Mouse (Mus musculus): ENCODE measurements around the gene Gm26938. TPM values are rescaled to one million over a fixed set of nuclear protein-coding genes. Genes with fewer than 3 reads are reported as not detected.

The Gm26938 gene
- polyA plus RNA-seq, 1 experiment = not detected

DNA sequence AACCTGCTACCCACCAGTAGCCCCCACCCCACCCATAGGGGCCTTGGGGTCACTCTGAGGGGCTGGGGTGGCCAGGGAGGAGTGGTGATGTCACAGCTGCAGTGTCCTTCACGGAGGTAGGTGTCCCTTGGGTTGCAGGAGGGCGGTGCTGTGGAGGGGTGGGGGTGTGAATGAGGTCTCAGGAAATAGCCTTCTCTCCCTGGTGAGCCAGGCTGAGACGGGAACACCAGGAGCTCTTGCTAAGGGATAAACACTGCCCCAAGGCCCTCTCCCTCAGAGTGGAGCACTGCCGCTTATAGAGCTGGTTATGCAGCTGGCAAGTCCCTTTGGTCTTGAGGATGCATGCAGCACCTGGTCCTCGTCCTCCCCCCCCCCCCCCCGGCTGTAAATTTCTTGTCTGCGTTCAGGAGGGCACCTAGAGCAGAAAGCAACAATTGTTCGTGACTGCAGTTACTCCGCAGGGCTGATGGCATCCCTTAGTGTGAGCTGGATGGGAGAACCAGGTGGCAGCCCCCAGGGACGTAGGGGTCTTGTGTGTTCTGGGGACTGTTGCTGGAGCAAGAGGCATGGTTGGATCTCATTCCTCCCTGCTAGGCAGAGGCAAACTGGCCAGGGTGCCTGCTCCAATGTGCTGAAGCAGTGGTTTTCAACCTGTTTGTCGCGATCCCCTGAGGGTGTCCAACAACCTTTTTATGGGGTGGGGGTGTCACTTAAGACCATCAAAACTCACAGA is 27.9 kb downstream of the Gm26938 start:
- no peak overlapping the region for H3K4me3 ChIP-seq (ENCODE audit: control insufficient read depth, low read depth, low read length)
- no peaks in the 10 kb centered on the region for H3K27me3 ChIP-seq (ENCODE audit: control insufficient read depth, insufficient read depth, low read length)
- TF ChIP-seq CTCF (IDR thresholded peaks at IDR 0.05; ENCODE audit: control insufficient read depth, insufficient read depth, insufficient replicate concordance, low read depth, low read length) (no peak), POLR2A (IDR thresholded peaks at IDR 0.05; ENCODE audit: control insufficient read depth, low read depth, low read length) (no peak)
- peak overlapping the region; percentile 40 for H3K27ac ChIP-seq (ENCODE audit: control insufficient read depth, insufficient read depth, low read depth, low read length)
- peaks cover 11% of the 10 kb centered on the region for H3K4me1 ChIP-seq (ENCODE audit: control insufficient read depth, insufficient read depth, low read length)
- H3K36me3 ChIP-seq (ENCODE audit: control insufficient read depth, insufficient read depth, low read length) = no peaks in the 10 kb centered on the region

DNA sequence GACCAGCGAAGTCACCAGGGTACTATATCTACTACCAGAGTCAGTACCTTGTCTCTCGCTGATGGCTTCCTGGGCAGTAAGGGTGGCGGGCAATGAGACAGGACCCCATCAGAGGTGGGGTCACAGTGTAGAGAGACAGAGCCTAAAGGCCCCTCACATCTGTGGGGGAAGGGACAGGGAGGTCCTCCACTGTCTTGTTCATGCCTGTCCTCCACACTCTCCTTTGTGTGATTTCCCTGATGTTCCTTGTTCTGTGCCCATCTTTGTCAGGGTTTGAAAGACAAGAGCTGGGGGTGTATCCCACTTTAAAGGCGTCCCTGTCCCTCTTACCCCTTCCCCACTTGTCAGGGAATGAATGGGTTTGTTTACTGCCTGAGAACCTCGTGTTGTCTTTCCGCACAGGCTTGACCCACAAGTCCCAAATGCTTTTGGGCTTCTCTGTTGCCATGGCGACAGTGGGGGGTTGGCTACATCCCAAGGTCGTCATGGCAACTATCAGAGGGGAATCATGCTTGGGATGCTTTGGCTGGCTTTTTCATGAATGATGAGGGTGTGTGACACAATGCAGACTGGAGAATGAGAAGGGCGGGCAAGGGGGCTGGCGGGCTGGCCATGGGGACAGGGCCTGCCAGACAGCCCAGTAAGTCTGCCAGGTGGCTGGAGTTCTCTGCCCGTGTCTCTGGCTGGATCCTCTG is 28.6 kb downstream of the Gm26938 start:
- TF ChIP-seq POLR2A (IDR thresholded peaks at IDR 0.05; ENCODE audit: control insufficient read depth, low read depth, low read length) = no peak
- TF ChIP-seq CTCF (IDR thresholded peaks at IDR 0.05; ENCODE audit: control insufficient read depth, insufficient read depth, insufficient replicate concordance, low read depth, low read length) = no peak
- H3K27me3 ChIP-seq (ENCODE audit: control insufficient read depth, insufficient read depth, low read length) = no peaks in the 10 kb centered on the region
- peak overlapping the region; percentile 81 for H3K27ac ChIP-seq (ENCODE audit: control insufficient read depth, insufficient read depth, low read depth, low read length)
- H3K4me3 ChIP-seq (ENCODE audit: control insufficient read depth, low read depth, low read length) = no peak overlapping the region
- no peaks in the 10 kb centered on the region for H3K36me3 ChIP-seq (ENCODE audit: control insufficient read depth, insufficient read depth, low read length)
- H3K4me1 ChIP-seq (ENCODE audit: control insufficient read depth, insufficient read depth, low read length) = peaks cover 11% of the 10 kb centered on the region

- H3K36me3 ChIP-seq (ENCODE audit: control insufficient read depth, insufficient read depth, low read length) = no peaks in the 10 kb centered on the region
- no peak overlapping the region for H3K4me3 ChIP-seq (ENCODE audit: control insufficient read depth, low read depth, low read length)
- peaks cover 11% of the 10 kb centered on the region for H3K4me1 ChIP-seq (ENCODE audit: control insufficient read depth, insufficient read depth, low read length)
- H3K27ac ChIP-seq (ENCODE audit: control insufficient read depth, insufficient read depth, low read depth, low read length) = peak overlapping the region; percentile 81
- no peak for TF ChIP-seq POLR2A (IDR thresholded peaks at IDR 0.05; ENCODE audit: control insufficient read depth, low read depth, low read length)
- no peak for TF ChIP-seq CTCF (IDR thresholded peaks at IDR 0.05; ENCODE audit: control insufficient read depth, insufficient read depth, insufficient replicate concordance, low read depth, low read length)
- H3K27me3 ChIP-seq (ENCODE audit: control insufficient read depth, insufficient read depth, low read length) = no peaks in the 10 kb centered on the region
Measured at GRCm38 (mm10) chr5:139796900-139797299, 29.3 kb downstream of the Gm26938 start.

GRCm38 (mm10) chr5:139796001-139796620 is 30.1 kb downstream of the Gm26938 start:
- Histone ChIP-seq H3K27me3 (ENCODE audit: control insufficient read depth, insufficient read depth, low read length) (no peaks in the 10 kb centered on the region), H3K4me3 (ENCODE audit: control insufficient read depth, low read depth, low read length) (no peak overlapping the region), H3K36me3 (ENCODE audit: control insufficient read depth, insufficient read depth, low read length) (no peaks in the 10 kb centered on the region), H3K27ac (ENCODE audit: control insufficient read depth, insufficient read depth, low read depth, low read length) (peak overlapping the region; percentile 39), H3K4me1 (ENCODE audit: control insufficient read depth, insufficient read depth, low read length) (peaks cover 12% of the 10 kb centered on the region)
- TF ChIP-seq POLR2A (IDR thresholded peaks at IDR 0.05; ENCODE audit: control insufficient read depth, low read depth, low read length) (no peak), CTCF (IDR thresholded peaks at IDR 0.05; ENCODE audit: control insufficient read depth, insufficient read depth, insufficient replicate concordance, low read depth, low read length) (no peak)

DNA sequence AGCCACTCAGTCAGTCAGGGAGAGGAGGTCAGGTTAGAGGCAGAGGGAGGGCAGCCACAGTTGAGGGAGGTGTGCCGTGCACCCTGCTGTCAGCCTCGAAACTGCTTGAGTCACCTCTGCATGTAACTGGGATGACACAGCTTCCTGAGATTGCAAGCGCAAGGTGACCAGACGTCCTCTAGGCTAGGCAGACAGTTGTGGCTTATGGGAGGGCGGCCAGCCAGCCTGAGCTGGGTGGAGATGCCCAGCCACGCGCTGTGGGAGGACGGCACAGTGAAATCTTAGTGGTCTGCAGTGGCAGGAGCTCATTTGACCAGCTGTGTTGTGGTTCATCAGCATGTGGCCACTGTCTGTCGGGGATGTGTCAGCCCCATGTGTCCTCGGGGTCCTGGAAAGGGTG is 31.3 kb downstream of the Gm26938 start:
- Histone ChIP-seq H3K4me1 (ENCODE audit: control insufficient read depth, insufficient read depth, low read length) (peaks cover 15% of the 10 kb centered on the region), H3K27me3 (ENCODE audit: control insufficient read depth, insufficient read depth, low read length) (no peaks in the 10 kb centered on the region), H3K4me3 (ENCODE audit: control insufficient read depth, low read depth, low read length) (no peak overlapping the region), H3K36me3 (ENCODE audit: control insufficient read depth, insufficient read depth, low read length) (no peaks in the 10 kb centered on the region), H3K27ac (ENCODE audit: control insufficient read depth, insufficient read depth, low read depth, low read length) (peak overlapping the region; percentile 16; the same call in 1 of the 2 replicates)
- TF ChIP-seq POLR2A (IDR thresholded peaks at IDR 0.05; ENCODE audit: control insufficient read depth, low read depth, low read length) (no peak), CTCF (IDR thresholded peaks at IDR 0.05; ENCODE audit: control insufficient read depth, insufficient read depth, insufficient replicate concordance, low read depth, low read length) (no peak)

- H3K36me3 ChIP-seq (ENCODE audit: control insufficient read depth, insufficient read depth, low read length) = no peaks in the 10 kb centered on the region
- no peak overlapping the region for H3K4me3 ChIP-seq (ENCODE audit: control insufficient read depth, low read depth, low read length)
- no peaks in the 10 kb centered on the region for H3K27me3 ChIP-seq (ENCODE audit: control insufficient read depth, insufficient read depth, low read length)
- TF ChIP-seq POLR2A (IDR thresholded peaks at IDR 0.05; ENCODE audit: control insufficient read depth, low read depth, low read length) (no peak), CTCF (IDR thresholded peaks at IDR 0.05; ENCODE audit: control insufficient read depth, insufficient read depth, insufficient replicate concordance, low read depth, low read length) (no peak)
- peaks cover 15% of the 10 kb centered on the region for H3K4me1 ChIP-seq (ENCODE audit: control insufficient read depth, insufficient read depth, low read length)
- peak overlapping the region; percentile 55; the same call in 1 of the 2 replicates for H3K27ac ChIP-seq (ENCODE audit: control insufficient read depth, insufficient read depth, low read depth, low read length)
Measured at GRCm38 (mm10) chr5:139794137-139794536, 32.1 kb downstream of the Gm26938 start.

Measured in testis, adult 2 months (tissue).